Mouse (Mus musculus): Measurements from ENCODE around the gene Galc.
"Not testable (repeated sequence)": the region's sequence is repeated elsewhere in the genome, so short reads cannot be mapped to it uniquely, and the experiment has no call there.

Galc gene

GRCm38 (mm10) chr12:98252417-98252816, 6.8 kb downstream of the Galc start:
- DNase-seq (ENCODE audit: low spot score), result no peak

- no peak for DNase-seq (ENCODE audit: low spot score)
These were observed 8.9 kb downstream of the Galc start for GRCm38 (mm10) chr12:98250327-98250726.

DNA sequence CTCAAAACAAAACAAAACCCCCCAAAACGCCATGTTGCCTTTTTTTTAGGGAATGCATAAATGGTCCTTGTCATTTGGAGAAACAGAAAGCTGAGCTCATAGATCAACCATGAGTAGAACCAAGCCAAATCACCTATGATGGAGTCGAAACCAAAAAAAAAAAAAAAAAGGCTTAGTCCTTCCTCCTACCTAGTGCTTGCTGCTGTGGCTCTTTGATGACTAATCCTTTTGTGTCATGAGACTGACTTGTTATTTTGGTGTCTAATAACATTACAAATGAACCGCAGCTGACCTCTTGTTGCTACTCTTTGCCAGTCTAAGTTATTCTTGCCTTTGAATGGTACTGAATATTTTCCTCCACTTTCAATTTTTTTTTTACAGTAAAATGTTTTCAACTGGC, 9.6 kb downstream of the Galc start:
- no peak for DNase-seq (ENCODE audit: low spot score)

GRCm38 (mm10) chr12:98246835-98247234, 12.4 kb downstream of the Galc start:
- DNase-seq (ENCODE audit: low spot score), result no peak

DNA sequence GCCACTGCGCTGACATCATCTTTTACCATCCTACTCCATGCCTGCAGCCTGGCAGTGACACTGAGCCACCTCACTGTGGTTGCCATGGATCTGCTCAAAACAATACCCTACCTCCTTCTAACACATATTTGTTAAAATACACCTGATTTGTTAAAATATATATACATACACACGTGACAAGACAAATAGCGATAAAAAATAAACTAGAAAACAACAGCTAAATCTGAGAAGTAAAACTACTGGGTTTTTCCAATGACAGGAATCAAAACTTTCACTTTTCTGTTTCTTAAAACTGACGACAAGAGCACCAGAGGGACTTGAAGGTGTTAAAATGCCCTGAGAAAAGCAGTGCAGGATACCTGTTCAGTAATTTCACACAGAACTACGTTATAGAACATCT, 14.4 kb downstream of the Galc start:
- DNase-seq (ENCODE audit: low spot score), result no peak

DNA sequence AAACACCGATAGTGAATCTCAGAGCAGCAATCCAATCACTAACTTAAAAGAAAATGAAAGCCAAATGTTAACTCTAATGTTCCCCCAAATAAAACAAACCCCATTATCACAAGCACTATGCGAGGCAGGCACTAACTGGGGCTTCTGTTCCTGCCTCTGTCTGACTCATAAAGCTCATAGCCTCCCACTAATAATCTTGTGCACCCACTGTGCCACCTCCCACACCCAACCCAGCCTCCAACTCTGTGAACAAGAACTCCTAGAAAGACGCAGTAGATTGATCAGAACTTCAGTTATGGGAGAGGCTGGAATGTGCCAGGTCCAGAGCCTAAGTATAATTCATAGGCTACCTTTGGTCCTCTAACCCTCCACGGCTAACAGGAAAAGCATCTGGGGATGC, 15.1 kb downstream of the Galc start:
- DNase-seq (ENCODE audit: low spot score), result no peak

- not testable (repeated sequence) for DNase-seq (ENCODE audit: low spot score)
These were observed 20.8 kb downstream of the Galc start for GRCm38 (mm10) chr12:98238478-98238877.

GRCm38 (mm10) chr12:98227037-98227436, 32.2 kb downstream of the Galc start:
- DNase-seq (ENCODE audit: low spot score), result no peak

- no peak for DNase-seq (ENCODE audit: low spot score)
These were observed 36.0 kb downstream of the Galc start for GRCm38 (mm10) chr12:98223286-98223685.

DNA sequence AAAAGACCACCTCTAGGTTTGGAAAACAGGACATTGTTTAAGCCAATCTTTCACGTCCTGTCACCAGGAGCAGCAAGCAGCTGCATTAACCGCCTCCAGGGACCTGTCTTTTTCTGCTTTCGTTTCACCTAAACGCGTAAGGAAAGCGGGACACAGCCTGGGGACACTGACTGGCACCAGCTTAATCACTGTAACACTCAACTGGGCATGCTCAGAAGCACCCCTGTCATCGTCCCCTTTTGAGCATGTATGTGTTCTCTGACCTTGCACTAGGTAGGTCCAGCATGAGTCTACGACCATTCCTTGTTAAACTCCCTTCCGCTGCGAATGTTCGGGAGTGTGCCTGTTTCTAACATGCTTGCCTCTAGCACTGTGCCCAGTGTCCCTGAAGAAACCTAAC, 42.8 kb downstream of the Galc start:
- no peak for DNase-seq (ENCODE audit: low spot score)

DNA sequence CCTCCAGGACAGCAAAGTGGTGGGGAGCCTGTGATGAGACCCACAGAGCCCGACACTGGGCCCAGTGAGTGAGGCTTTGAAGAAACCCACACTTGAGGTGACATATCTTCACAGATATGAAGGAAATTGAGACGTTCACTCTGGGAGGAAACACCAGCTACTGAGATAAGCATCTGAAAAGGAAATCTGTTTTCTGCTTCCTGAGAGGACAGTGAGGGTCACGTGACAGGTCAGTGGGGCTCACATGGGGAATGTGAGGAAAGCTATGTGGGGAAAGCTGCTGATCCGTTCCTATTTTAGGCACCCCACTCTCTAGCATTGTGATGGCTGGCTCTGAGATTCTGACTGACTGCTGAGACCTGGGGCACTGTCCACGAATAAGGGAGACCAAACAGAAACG, 43.7 kb downstream of the Galc start:
- no peak for DNase-seq (ENCODE audit: low spot score)

- no peak for DNase-seq (ENCODE audit: low spot score)
These were observed 45.1 kb downstream of the Galc start for GRCm38 (mm10) chr12:98214191-98214590.

- DNase-seq (ENCODE audit: low spot score), result no peak
These were observed 45.5 kb downstream of the Galc start for GRCm38 (mm10) chr12:98213791-98214190.

- no peak for DNase-seq (ENCODE audit: low spot score)
These were observed 45.9 kb downstream of the Galc start for GRCm38 (mm10) chr12:98213332-98213731.

DNA sequence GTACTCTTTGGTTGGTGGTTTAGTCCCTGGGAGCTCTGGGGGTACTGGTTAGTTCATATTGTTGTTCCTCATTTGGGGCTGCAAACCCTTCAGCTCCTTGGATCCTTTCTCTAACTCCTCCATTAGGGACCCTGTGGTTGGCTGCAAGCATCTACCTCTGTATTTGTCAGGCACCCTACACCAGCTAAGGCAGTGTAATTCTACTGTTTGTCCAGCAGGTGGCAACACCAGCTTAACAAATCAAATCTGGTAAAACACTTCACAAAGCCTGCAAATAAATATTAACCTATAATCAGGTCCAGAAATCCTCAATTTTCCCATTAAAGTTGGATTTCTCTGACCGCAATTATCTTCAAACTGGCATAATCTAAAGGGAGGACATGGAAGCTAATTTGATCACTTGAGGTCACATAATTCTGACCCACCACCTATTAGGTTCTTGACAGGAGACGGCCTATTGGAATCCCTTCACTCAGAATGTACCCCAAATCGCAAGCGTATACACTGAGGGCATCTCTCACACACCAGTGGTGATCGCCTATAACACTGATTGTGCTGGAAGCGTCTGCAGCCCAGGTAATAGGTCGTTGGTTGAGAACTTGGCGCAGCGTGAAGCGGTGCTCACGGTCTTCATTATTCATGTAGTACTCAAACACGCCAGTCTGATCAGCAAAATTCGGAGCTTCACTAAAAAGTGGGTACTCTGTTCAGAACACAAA, 46.6 kb downstream of the Galc start:
- DNase-seq (ENCODE audit: low spot score), result peak; percentile 38

- no peak for DNase-seq (ENCODE audit: low spot score)
These were observed 48.8 kb downstream of the Galc start for GRCm38 (mm10) chr12:98210495-98210894.

- DNase-seq (ENCODE audit: low spot score), result no peak
These were observed 51.2 kb downstream of the Galc start for GRCm38 (mm10) chr12:98208104-98208503.

DNA sequence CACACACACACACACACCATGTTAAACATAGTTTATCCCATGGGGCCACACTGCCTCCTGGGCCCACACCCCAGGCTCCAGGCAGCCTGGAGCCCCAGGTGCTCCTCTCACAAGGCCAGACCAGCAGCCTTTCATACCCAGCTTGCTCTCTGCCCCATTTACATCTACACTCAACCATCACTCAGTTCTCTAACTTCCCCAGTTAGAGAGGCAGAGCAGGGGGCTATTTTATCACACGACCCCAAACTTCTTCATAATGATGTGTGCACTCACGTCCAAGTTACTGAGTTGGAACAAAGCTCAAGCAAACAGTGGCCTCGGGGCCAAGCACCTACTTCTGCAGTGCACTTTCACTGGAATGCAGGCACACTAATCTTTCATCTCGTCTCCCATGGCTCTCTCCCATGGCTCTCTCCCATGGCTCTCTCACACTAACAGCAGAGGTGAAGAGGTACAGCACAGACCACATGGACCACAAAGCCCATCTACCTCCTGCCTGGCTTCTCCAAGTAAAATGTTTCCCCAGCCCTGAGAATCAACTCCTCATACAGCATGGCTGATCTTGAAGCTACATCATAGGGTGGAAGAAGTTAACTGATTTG, 53.7 kb downstream of the Galc start:
- no peak for DNase-seq (ENCODE audit: low spot score)

DNA sequence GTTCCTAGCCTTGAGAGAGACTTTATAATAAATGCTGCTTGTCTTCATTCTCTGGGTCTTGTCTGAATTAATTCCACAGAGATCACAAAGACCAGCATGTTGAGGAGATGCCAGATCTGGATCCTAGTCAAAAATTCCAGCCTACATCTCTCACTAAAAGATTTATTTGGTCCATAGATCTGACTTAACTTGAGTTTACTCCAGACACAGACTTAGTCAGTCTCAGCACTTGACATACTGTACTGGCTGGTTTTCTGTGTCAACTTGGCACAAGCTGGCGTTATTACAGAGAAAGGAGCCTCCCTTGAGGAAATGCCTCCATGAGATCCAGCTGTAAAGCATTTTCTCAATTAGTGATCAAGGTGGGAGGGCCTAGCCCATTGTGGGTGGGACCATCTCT, 61.9 kb downstream of the Galc start:
- no peak for DNase-seq (ENCODE audit: low spot score)

DNA sequence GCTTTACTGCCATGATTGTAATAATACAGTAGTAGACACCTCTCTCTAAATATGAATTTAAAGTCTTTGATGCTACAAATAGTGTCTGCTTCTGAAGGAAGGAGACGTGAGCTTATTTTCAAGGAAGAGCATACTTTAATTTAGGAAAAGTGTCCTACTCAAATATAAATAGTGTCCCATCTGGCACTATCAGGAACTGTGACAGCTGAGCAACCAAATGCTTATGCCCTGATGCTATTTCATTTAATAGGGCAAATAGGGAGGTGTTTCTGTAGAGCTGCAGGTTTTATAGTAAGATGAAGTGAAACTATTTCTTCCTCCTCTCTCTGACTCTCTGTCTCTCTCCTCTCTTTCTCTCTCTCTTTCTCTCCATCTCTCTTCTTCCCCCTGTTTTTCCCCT, 69.1 kb downstream of the Galc start:
- no peak for DNase-seq (ENCODE audit: low spot score)

GRCm38 (mm10) chr12:98189096-98189495, 70.2 kb downstream of the Galc start:
- DNase-seq (ENCODE audit: low spot score), result no peak

DNA sequence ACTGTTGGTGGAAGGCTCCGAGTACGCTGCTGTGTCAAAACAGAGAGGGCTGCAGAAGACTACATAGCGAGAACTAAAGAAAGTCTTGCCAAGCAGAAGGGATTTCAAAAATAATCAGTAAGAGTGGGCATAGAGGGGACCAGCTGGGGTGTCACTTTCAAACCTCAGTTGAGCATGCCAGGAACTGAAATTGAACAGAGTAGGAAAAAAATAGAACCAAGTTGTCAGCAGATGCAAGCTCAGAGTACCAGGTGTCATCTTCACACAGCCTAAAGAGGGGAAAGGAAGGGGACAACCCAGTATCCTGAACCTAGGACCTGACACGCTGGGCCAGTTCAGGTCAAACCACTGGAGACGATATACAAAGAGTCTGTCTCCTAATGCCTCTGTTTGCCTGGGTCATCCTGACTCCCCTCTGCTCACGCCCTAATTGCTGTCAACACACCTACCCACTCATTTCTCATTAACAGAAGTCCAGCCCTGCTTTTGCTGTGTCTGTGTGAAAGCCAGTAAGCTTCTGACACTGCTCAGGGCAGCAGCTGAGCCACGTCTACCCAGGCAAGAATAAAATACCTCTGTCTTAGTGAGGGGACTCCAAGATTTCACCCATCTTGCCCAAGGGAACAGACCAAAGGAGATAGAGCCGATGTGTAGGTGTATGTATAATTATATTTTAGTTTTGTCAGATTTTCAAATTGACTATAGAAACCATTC, 71.9 kb downstream of the Galc start:
- no peak for DNase-seq (ENCODE audit: low spot score)

GRCm38 (mm10) chr12:98181729-98182128, 77.5 kb downstream of the Galc start:
- DNase-seq (ENCODE audit: low spot score), result peak; percentile 18
